Mouse (Mus musculus): ENCODE data around the gene Hist1h4f. TPM values are rescaled to one million over a fixed set of nuclear protein-coding genes. Genes with fewer than 3 reads are reported as not detected.

The Hist1h4f gene
- polyA plus RNA-seq, 1 experiment from 2014 or later, result 2.2 TPM

GRCm38 (mm10) chr13:23506819-23507515, 44.5 kb downstream of the Hist1h4f start:
- WGBS, result 19% methylated on average over 14 of the region's 14 CpGs
- H3K4me3 ChIP-seq, result no peak overlapping the region
- no peaks in the 10 kb centered on the region for H3K9me3 ChIP-seq (replicated peaks)
- H3K27me3 ChIP-seq, result no peaks in the 10 kb centered on the region
- peaks cover 10% of the 10 kb centered on the region; the same call in 1 of the 2 replicates for H3K4me1 ChIP-seq
- ATAC-seq, result no peak
- H3K4me2 ChIP-seq, result peak overlapping the region; percentile 51; the same call in 1 of the 2 replicates
- no peaks in the 10 kb centered on the region for H3K36me3 ChIP-seq (ENCODE audit: poor library complexity, severe bottlenecking)
- no peak overlapping the region for H3K9ac ChIP-seq
- no peak overlapping the region for H3K27ac ChIP-seq

- Histone ChIP-seq H3K27me3 (no peaks in the 10 kb centered on the region), H3K36me3 (ENCODE audit: poor library complexity, severe bottlenecking) (no peaks in the 10 kb centered on the region), H3K4me2 (peak overlapping the region; percentile 51), H3K27ac (no peak overlapping the region), H3K9me3 (replicated peaks) (no peaks in the 10 kb centered on the region), H3K4me1 (peaks cover 10% of the 10 kb centered on the region; the same call in 1 of the 2 replicates), H3K9ac (no peak overlapping the region), H3K4me3 (peak overlapping the region; percentile 23; the same call in 1 of the 2 replicates)
- no peak for ATAC-seq
- 4% methylated on average over 13 of the region's 13 CpGs for WGBS
Observed at GRCm38 (mm10) chr13:23506351-23506750, 45.1 kb downstream of the Hist1h4f start.

GRCm38 (mm10) chr13:23505662-23506345, 45.6 kb downstream of the Hist1h4f start:
- H3K4me1 ChIP-seq, result peaks cover 10% of the 10 kb centered on the region; the same call in 1 of the 2 replicates
- H3K27ac ChIP-seq, result no peak overlapping the region
- no peak for ATAC-seq
- no peak overlapping the region for H3K9ac ChIP-seq
- no peaks in the 10 kb centered on the region for H3K27me3 ChIP-seq
- no peaks in the 10 kb centered on the region for H3K9me3 ChIP-seq (replicated peaks)
- WGBS, result 3% methylated on average over 14 of the region's 14 CpGs
- H3K4me3 ChIP-seq, result peak overlapping the region; percentile 23
- H3K36me3 ChIP-seq (ENCODE audit: poor library complexity, severe bottlenecking), result no peaks in the 10 kb centered on the region
- H3K4me2 ChIP-seq, result peak overlapping the region; percentile 51

- WGBS, result 2% methylated on average over 9 of the region's 9 CpGs
- no peak overlapping the region for H3K27ac ChIP-seq
- H3K9ac ChIP-seq, result no peak overlapping the region
- 0 out of 2 replicates have a peak, but pooled peaks have one; percentile 39 for ATAC-seq
- H3K4me2 ChIP-seq, result no peak overlapping the region
- H3K9me3 ChIP-seq (replicated peaks), result no peaks in the 10 kb centered on the region
- H3K27me3 ChIP-seq, result no peaks in the 10 kb centered on the region
- H3K4me3 ChIP-seq, result no peak overlapping the region
- H3K4me1 ChIP-seq, result peaks cover 14% of the 10 kb centered on the region; the same call in 1 of the 2 replicates
- no peaks in the 10 kb centered on the region for H3K36me3 ChIP-seq (ENCODE audit: poor library complexity, severe bottlenecking)
Observed at GRCm38 (mm10) chr13:23503797-23504196, 47.7 kb downstream of the Hist1h4f start.

- ATAC-seq, result no peak
- H3K9me3 ChIP-seq (replicated peaks), result no peaks in the 10 kb centered on the region
- no peaks in the 10 kb centered on the region for H3K36me3 ChIP-seq (ENCODE audit: poor library complexity, severe bottlenecking)
- no peak overlapping the region for H3K27ac ChIP-seq
- H3K4me3 ChIP-seq, result no peak overlapping the region
- H3K4me2 ChIP-seq, result no peak overlapping the region
- H3K4me1 ChIP-seq, result peaks cover 21% of the 10 kb centered on the region; the same call in 1 of the 2 replicates
- no peaks in the 10 kb centered on the region for H3K27me3 ChIP-seq
- 32% methylated on average over 4 of the region's 4 CpGs for WGBS
- H3K9ac ChIP-seq, result no peak overlapping the region
Observed at GRCm38 (mm10) chr13:23502916-23503315, 48.5 kb downstream of the Hist1h4f start.

GRCm38 (mm10) chr13:23502031-23502567, 49.3 kb downstream of the Hist1h4f start:
- Histone ChIP-seq H3K27ac (no peak overlapping the region), H3K9ac (no peak overlapping the region), H3K27me3 (no peaks in the 10 kb centered on the region), H3K4me1 (peaks cover 21% of the 10 kb centered on the region; the same call in 1 of the 2 replicates), H3K9me3 (replicated peaks) (no peaks in the 10 kb centered on the region), H3K36me3 (ENCODE audit: poor library complexity, severe bottlenecking) (no peaks in the 10 kb centered on the region), H3K4me2 (peak overlapping the region; percentile 37; the same call in 1 of the 2 replicates), H3K4me3 (no peak overlapping the region)
- no peak for ATAC-seq
- 31% methylated on average over 9 of the region's 9 CpGs for WGBS

- 20% methylated on average over 5 of the region's 5 CpGs for WGBS
Observed at GRCm38 (mm10) chr13:23501511-23501910, 49.9 kb downstream of the Hist1h4f start.

More at GRCm38 (mm10) chr13:23501511-23501910, 49.9 kb downstream of the Hist1h4f start:
- H3K27ac ChIP-seq, result no peak overlapping the region
- no peak overlapping the region for H3K9ac ChIP-seq
- peak overlapping the region; percentile 37 for H3K4me2 ChIP-seq
- no peak for ATAC-seq
- H3K27me3 ChIP-seq, result no peaks in the 10 kb centered on the region
- no peaks in the 10 kb centered on the region for H3K36me3 ChIP-seq (ENCODE audit: poor library complexity, severe bottlenecking)
- no peaks in the 10 kb centered on the region for H3K9me3 ChIP-seq (replicated peaks)
- H3K4me1 ChIP-seq, result peaks cover 21% of the 10 kb centered on the region; the same call in 1 of the 2 replicates
- 0 out of 2 replicates have a peak overlapping the region, but pooled peaks have one; percentile 1 for H3K4me3 ChIP-seq

Small RNA genes within 50 kb of the gene (microRNA-seq; reads per million reads assigned to microRNA genes)
- not detected for gene Gm44297
- not detected for gene Gm44359
- gene Gm44394, result not detected
- 1.1 reads per million for gene n-TStga1

Other genes with a start within 250 kb of the Hist1h4f start
- gene Zfp322a, start 182.4 kb downstream of the Hist1h4f start, polyA plus RNA-seq (2015; fragmentation: Nextera tagmentation; extraction: Ambion mirVana), result 61.4 and 61.8 TPM in 2 replicates
- gene Abt1, start 127.8 kb downstream of the Hist1h4f start, polyA plus RNA-seq (2015; fragmentation: Nextera tagmentation; extraction: Ambion mirVana), result 12.4 and 13.4 TPM in 2 replicates
- not detected in 2 replicates for gene Btn1a1, start 85.7 kb downstream of the Hist1h4f start, polyA plus RNA-seq (2015; fragmentation: Nextera tagmentation; extraction: Ambion mirVana)
- 0.08 and 0.21 TPM in 2 replicates for gene Btn2a2, start 62.8 kb downstream of the Hist1h4f start, polyA plus RNA-seq (2015; fragmentation: Nextera tagmentation; extraction: Ambion mirVana)
- gene Hist1h4h, start 20.6 kb downstream of the Hist1h4f start, polyA plus RNA-seq (2015; fragmentation: Nextera tagmentation; extraction: Ambion mirVana), result 5.2 and 6.4 TPM in 2 replicates
- 9.5 and 10.0 TPM in 2 replicates for gene Hist1h2af, start 17.7 kb downstream of the Hist1h4f start, polyA plus RNA-seq (2015; fragmentation: Nextera tagmentation; extraction: Ambion mirVana)
- 10.0 and 11.6 TPM in 2 replicates for gene Hist1h3g, start 16.2 kb downstream of the Hist1h4f start, polyA plus RNA-seq (2015; fragmentation: Nextera tagmentation; extraction: Ambion mirVana)
- gene Hist1h2bh, start 8.3 kb downstream of the Hist1h4f start, polyA plus RNA-seq (2015; fragmentation: Nextera tagmentation; extraction: Ambion mirVana), result 0.76 and 0.97 TPM in 2 replicates
- 1.2 and 1.3 TPM in 2 replicates for gene Hist1h3f, start 7.6 kb downstream of the Hist1h4f start, polyA plus RNA-seq (2015; fragmentation: Nextera tagmentation; extraction: Ambion mirVana)
- gene Hist1h1d, start 1.6 kb upstream of the Hist1h4f start, polyA plus RNA-seq (2015; fragmentation: Nextera tagmentation; extraction: Ambion mirVana), result 0.54 and 0.68 TPM in 2 replicates
- 4.6 and 6.9 TPM in 2 replicates for gene Hist1h3e, start 10.7 kb upstream of the Hist1h4f start, polyA plus RNA-seq (2015; fragmentation: Nextera tagmentation; extraction: Ambion mirVana)
- gene Hist1h2ae, start 19.6 kb upstream of the Hist1h4f start, polyA plus RNA-seq (2015; fragmentation: Nextera tagmentation; extraction: Ambion mirVana), result 120 and 139 TPM in 2 replicates
- 8.9 and 11.5 TPM in 2 replicates for gene Hist1h2bg, start 19.7 kb upstream of the Hist1h4f start, polyA plus RNA-seq (2015; fragmentation: Nextera tagmentation; extraction: Ambion mirVana)
- gene Hist1h2bf, start 22.5 kb upstream of the Hist1h4f start, polyA plus RNA-seq (2015; fragmentation: Nextera tagmentation; extraction: Ambion mirVana), result 10.3 and 11.2 TPM in 2 replicates
- 3.8 and 4.8 TPM in 2 replicates for gene Hist1h2ad, start 22.7 kb upstream of the Hist1h4f start, polyA plus RNA-seq (2015; fragmentation: Nextera tagmentation; extraction: Ambion mirVana)
- 8.8 TPM in 2 replicates for gene Hist1h3d, start 24.1 kb upstream of the Hist1h4f start, polyA plus RNA-seq (2015; fragmentation: Nextera tagmentation; extraction: Ambion mirVana)
- gene Hist1h4d, start 29.9 kb upstream of the Hist1h4f start, polyA plus RNA-seq (2015; fragmentation: Nextera tagmentation; extraction: Ambion mirVana), result 160 and 172 TPM in 2 replicates
- 2.6 and 2.9 TPM in 2 replicates for gene Hist1h2be, start 69.5 kb upstream of the Hist1h4f start, polyA plus RNA-seq (2015; fragmentation: Nextera tagmentation; extraction: Ambion mirVana)
- gene Hist1h1e, start 70.9 kb upstream of the Hist1h4f start, polyA plus RNA-seq (2015; fragmentation: Nextera tagmentation; extraction: Ambion mirVana), result 25.7 and 29.7 TPM in 2 replicates
- 1.0 and 1.3 TPM in 2 replicates for gene Hist1h2ac, start 132.3 kb upstream of the Hist1h4f start, polyA plus RNA-seq (2015; fragmentation: Nextera tagmentation; extraction: Ambion mirVana)
- 34.1 and 41.4 TPM in 2 replicates for gene Hist1h2bc, start 132.6 kb upstream of the Hist1h4f start, polyA plus RNA-seq (2015; fragmentation: Nextera tagmentation; extraction: Ambion mirVana)
- not detected in 2 replicates for gene Hist1h1t, start 144.2 kb upstream of the Hist1h4f start, polyA plus RNA-seq (2015; fragmentation: Nextera tagmentation; extraction: Ambion mirVana)
- 6.5 and 7.9 TPM in 2 replicates for gene Hist1h4c, start 146.8 kb upstream of the Hist1h4f start, polyA plus RNA-seq (2015; fragmentation: Nextera tagmentation; extraction: Ambion mirVana)
- 2.2 and 2.8 TPM in 2 replicates for gene Hfe, start 159.2 kb upstream of the Hist1h4f start, polyA plus RNA-seq (2015; fragmentation: Nextera tagmentation; extraction: Ambion mirVana)
- gene Hist1h1c, start 187.2 kb upstream of the Hist1h4f start, polyA plus RNA-seq (2015; fragmentation: Nextera tagmentation; extraction: Ambion mirVana), result 17.8 and 20.5 TPM in 2 replicates
- 8.8 and 10.8 TPM in 2 replicates for gene Hist1h3c, start 194.0 kb upstream of the Hist1h4f start, polyA plus RNA-seq (2015; fragmentation: Nextera tagmentation; extraction: Ambion mirVana)
- 3.0 and 5.5 TPM in 2 replicates for gene Hist1h2bb, start 195.1 kb upstream of the Hist1h4f start, polyA plus RNA-seq (2015; fragmentation: Nextera tagmentation; extraction: Ambion mirVana)
- gene Hist1h2ab, start 199.5 kb upstream of the Hist1h4f start, polyA plus RNA-seq (2015; fragmentation: Nextera tagmentation; extraction: Ambion mirVana), result 58.6 and 70.5 TPM in 2 replicates
- 17.0 and 19.6 TPM in 2 replicates for gene Hist1h3b, start 200.6 kb upstream of the Hist1h4f start, polyA plus RNA-seq (2015; fragmentation: Nextera tagmentation; extraction: Ambion mirVana)
- gene Hist1h4b, start 205.4 kb upstream of the Hist1h4f start, polyA plus RNA-seq (2015; fragmentation: Nextera tagmentation; extraction: Ambion mirVana), result 5.7 and 6.1 TPM in 2 replicates
- 0.64 and 1.1 TPM in 2 replicates for gene Hist1h4a, start 209.6 kb upstream of the Hist1h4f start, polyA plus RNA-seq (2015; fragmentation: Nextera tagmentation; extraction: Ambion mirVana)
- gene Hist1h3a, start 210.7 kb upstream of the Hist1h4f start, polyA plus RNA-seq (2015; fragmentation: Nextera tagmentation; extraction: Ambion mirVana), result 6.3 and 7.2 TPM in 2 replicates
- gene Hist1h1a, start 212.0 kb upstream of the Hist1h4f start, polyA plus RNA-seq (2015; fragmentation: Nextera tagmentation; extraction: Ambion mirVana), result 4.6 and 6.0 TPM in 2 replicates
- gene Trim38, start 218.3 kb upstream of the Hist1h4f start, polyA plus RNA-seq (2015; fragmentation: Nextera tagmentation; extraction: Ambion mirVana), result 0.08 TPM in 1 of 2 replicates, not detected in the other

All from forebrain, embryonic 13.5 days (tissue).